Mouse (Mus musculus) stomach, embryonic 16.5 days (tissue): Measurements from ENCODE around the gene Casp8ap2. TPM values are rescaled to one million over a fixed set of nuclear protein-coding genes. Genes with fewer than 3 reads are reported as not detected.

Source experiments
- ATAC-seq: fragments of 200-750 bp; cut with Nextera tagmentation; 2 replicates; pipeline ENCODE4 v1.8.0; 2017; ENCODE audit warnings: moderate number of reproducible peaks, moderate TSS enrichment; ENCODE audit not compliant: insufficient read depth, low FRiP score
- H3K27ac ChIP-seq: fragments of 300-500 bp; sonication (generic); 2 replicates; pipeline ENCODE4 v1.5.1; 2014; ENCODE audit warnings: low read length
- H3K27me3 ChIP-seq: fragments of 300-500 bp; sonication (generic); 2 replicates; pipeline ENCODE4 v1.6.1; 2014; ENCODE audit warnings: low read length, control low read depth, mixed read lengths; ENCODE audit not compliant: control insufficient read depth, insufficient read depth
- H3K36me3 ChIP-seq: fragments of 300-500 bp; sonication (generic); 2 replicates; pipeline ENCODE4 v1.6.1; 2014; ENCODE audit warnings: low read length; ENCODE audit not compliant: control insufficient read depth, insufficient read depth
- H3K4me1 ChIP-seq: fragments of 300-500 bp; sonication (generic); 2 replicates; pipeline ENCODE4 v1.6.1; 2014; ENCODE audit warnings: low read length, control low read depth, mixed read lengths; ENCODE audit not compliant: control insufficient read depth, insufficient read depth
- H3K4me2 ChIP-seq: fragments of 300-500 bp; sonication (generic); 2 replicates; pipeline ENCODE4 v1.6.1; 2014; ENCODE audit warnings: low read depth, low read length, mixed read lengths
- H3K4me3 ChIP-seq: fragments of 300-500 bp; sonication (generic); replicated peaks from 2 replicates; pipeline ENCODE4 v1.5.1; 2014; ENCODE audit warnings: mild to moderate bottlenecking, low read length
- H3K9ac ChIP-seq: fragments of 300-500 bp; sonication (generic); 2 replicates; pipeline ENCODE4 v1.6.1; 2014; ENCODE audit warnings: low read length
- H3K9me3 ChIP-seq: fragments of 300-500 bp; sonication (generic); replicated peaks from 2 replicates; pipeline ENCODE4 v1.6.1; 2016; ENCODE audit warnings: low read length, control low read depth; ENCODE audit not compliant: control insufficient read depth
- WGBS: fragments of 180-500 bp; shearing (Covaris S2); extraction: QIAGEN DNeasy Blood & Tissue Kit; methylation state at CpG from one replicate; pipeline ENCODE4 v1.1.7; 2014; 5-methylcytosine and 5-hydroxymethylcytosine counted together
- polyA plus RNA-seq: library from polyadenylated mRNA; unstranded; fragments of >200 nt; fragmentation: Nextera tagmentation; extraction: Ambion mirVana; gene quantifications from 2 replicates; pipeline ENCODE4 v1.2.1, GENCODE M21; 2015

Gene Casp8ap2
- polyA plus RNA-seq, 1 experiment from 2014 or later: 33.7 TPM

DNA sequence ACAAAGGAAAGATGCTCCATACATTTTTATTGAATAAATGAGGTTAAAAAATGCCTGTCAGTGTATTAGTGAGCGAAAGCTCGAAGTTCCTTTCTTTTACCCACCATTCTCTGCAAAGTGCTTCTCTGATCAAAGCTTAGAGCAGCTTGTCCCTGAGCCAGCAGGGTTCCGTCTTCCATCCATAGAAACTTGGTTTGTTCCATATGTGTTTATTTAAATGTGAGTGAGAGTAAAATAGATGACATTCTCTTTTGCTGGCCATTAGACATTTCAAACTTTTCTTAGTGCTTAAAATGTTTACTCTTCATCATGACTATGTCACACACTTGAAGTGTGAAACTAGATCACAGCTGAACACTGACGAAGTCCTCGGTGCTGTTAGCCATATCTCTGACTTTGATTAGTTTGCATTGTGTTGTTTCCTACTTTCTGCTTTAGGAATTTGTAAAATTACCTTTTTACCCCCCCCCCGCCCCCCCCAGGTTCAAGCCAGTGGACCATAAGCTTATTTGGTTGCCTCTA lies 67.9 kb downstream of the Casp8ap2 start:
- no peak overlapping the region for H3K4me3 ChIP-seq
- no peak overlapping the region for H3K4me2 ChIP-seq
- no peaks in the 10 kb centered on the region for H3K27me3 ChIP-seq
- H3K9me3 ChIP-seq: no peaks in the 10 kb centered on the region
- no peak overlapping the region for H3K9ac ChIP-seq
- peaks cover 10% of the 10 kb centered on the region; the same call in 1 of the 2 replicates for H3K36me3 ChIP-seq
- ATAC-seq: no peak
- WGBS: 50% methylated on average over 6 of the region's 6 CpGs
- H3K4me1 ChIP-seq: peaks cover 7% of the 10 kb centered on the region; the same call in 1 of the 2 replicates
- no peak overlapping the region for H3K27ac ChIP-seq

Other genes starting within 250 kb of the Casp8ap2 start
- gene Gja10, start 12.7 kb upstream of the Casp8ap2 start, polyA plus RNA-seq: not detected in 2 replicates
- 8.6 and 11.2 TPM in 2 replicates for gene Mdn1, start 41.7 kb downstream of the Casp8ap2 start, polyA plus RNA-seq
- gene Lyrm2, start 184.8 kb downstream of the Casp8ap2 start, polyA plus RNA-seq: 91.5 and 92.5 TPM in 2 replicates